Mouse (Mus musculus) hindbrain, embryonic 10.5 days (tissue): ENCODE measurements at regions not wholly inside any gene's neighbourhood (a gene's known extent, or its start where the extent isn't known, plus 50 kb on each side); places are given as distances from the start of the nearest gene placed in this dataset.

ENCODE experiments used
- DNase-seq: peaks from one replicate; pipeline ENCODE4 v3.0.0-alpha.2; 2017; ENCODE audit warnings: low spot score
- H3K27ac ChIP-seq: fragments of 300-500 bp; sonication (generic); 2 replicates; pipeline ENCODE4 v1.5.1; 2016; ENCODE audit warnings: mild to moderate bottlenecking, moderate library complexity
- H3K27me3 ChIP-seq: fragments of 300-500 bp; sonication (generic); 2 replicates; pipeline ENCODE4 v1.6.1; 2016; ENCODE audit warnings: mild to moderate bottlenecking; ENCODE audit not compliant: poor library complexity, insufficient read depth, severe bottlenecking
- H3K36me3 ChIP-seq: fragments of 300-500 bp; sonication (generic); 2 replicates; pipeline ENCODE4 v1.6.1; 2016; ENCODE audit warnings: mild to moderate bottlenecking, moderate library complexity
- H3K4me1 ChIP-seq: fragments of 300-500 bp; sonication (generic); replicated peaks from 2 replicates; pipeline ENCODE4 v1.6.1; 2016; ENCODE audit warnings: mild to moderate bottlenecking
- H3K4me3 ChIP-seq: fragments of 300-500 bp; sonication (generic); 2 replicates; pipeline ENCODE4 v1.5.1; 2016; ENCODE audit warnings: mild to moderate bottlenecking, moderate library complexity
- H3K9me3 ChIP-seq: fragments of 300-500 bp; sonication (generic); 2 replicates; pipeline ENCODE4 v1.6.1; 2016; ENCODE audit warnings: mild to moderate bottlenecking, moderate library complexity
- WGBS: fragments of 180-500 bp; shearing (Covaris S2); methylation state at CpG from one replicate; pipeline ENCODE4 v1.1.7; 2016; 5-methylcytosine and 5-hydroxymethylcytosine counted together

- WGBS: 81% methylated on average over 4 of the region's 4 CpGs
- DNase-seq: no peak
- Histone ChIP-seq H3K4me3 (no peak overlapping the region), H3K4me1 (peaks cover 6% of the 10 kb centered on the region; the same call in 1 of the 2 replicates), H3K27ac (no peak overlapping the region), H3K27me3 (no peaks in the 10 kb centered on the region), H3K36me3 (no peaks in the 10 kb centered on the region), H3K9me3 (no peaks in the 10 kb centered on the region)
These were observed 135.9 kb downstream of the Gm4791 start for GRCm38 (mm10) chr9:47134479-47134878.

- no peaks in the 10 kb centered on the region for H3K9me3 ChIP-seq
- DNase-seq: no peak
- peaks cover 6% of the 10 kb centered on the region; the same call in 1 of the 2 replicates for H3K4me1 ChIP-seq
- H3K36me3 ChIP-seq: no peaks in the 10 kb centered on the region
- H3K27me3 ChIP-seq: no peaks in the 10 kb centered on the region
- WGBS: 96% methylated on average over 5 of the region's 5 CpGs
- H3K4me3 ChIP-seq: no peak overlapping the region
- H3K27ac ChIP-seq: no peak overlapping the region
These were observed 138.1 kb downstream of the Gm4791 start for GRCm38 (mm10) chr9:47136641-47137040.

GRCm38 (mm10) chr9:47153471-47153870 lies 154.9 kb downstream of the Gm4791 start:
- Histone ChIP-seq H3K4me1 (no peaks in the 10 kb centered on the region; the same call in 1 of the 2 replicates), H3K4me3 (no peak overlapping the region), H3K9me3 (no peaks in the 10 kb centered on the region), H3K27ac (no peak overlapping the region), H3K27me3 (no peaks in the 10 kb centered on the region), H3K36me3 (no peaks in the 10 kb centered on the region)
- DNase-seq: no peak
- 93% methylated on average over 7 of the region's 7 CpGs for WGBS

- H3K4me3 ChIP-seq: no peak overlapping the region
- H3K4me1 ChIP-seq: peaks cover 23% of the 10 kb centered on the region
- no peaks in the 10 kb centered on the region for H3K9me3 ChIP-seq
- H3K27ac ChIP-seq: no peak overlapping the region
- DNase-seq: no peak
- H3K27me3 ChIP-seq: no peaks in the 10 kb centered on the region
- H3K36me3 ChIP-seq: no peaks in the 10 kb centered on the region
- WGBS: 55% methylated on average over 8 of the region's 8 CpGs
These were observed 167.1 kb downstream of the Gm4791 start for GRCm38 (mm10) chr9:47165480-47166131.

- Histone ChIP-seq H3K27me3 (no peaks in the 10 kb centered on the region), H3K9me3 (no peaks in the 10 kb centered on the region), H3K4me3 (no peak overlapping the region), H3K36me3 (no peaks in the 10 kb centered on the region), H3K27ac (no peak overlapping the region), H3K4me1 (peaks cover 23% of the 10 kb centered on the region)
- DNase-seq: peak; percentile 4
- WGBS: 79% methylated on average over 20 of the region's 20 CpGs
These were observed 169.2 kb downstream of the Gm4791 start for GRCm38 (mm10) chr9:47167681-47168240.

GRCm38 (mm10) chr9:47176044-47176443 lies 177.5 kb downstream of the Gm4791 start:
- no peak overlapping the region for H3K27ac ChIP-seq
- no peak for DNase-seq
- no peaks in the 10 kb centered on the region for H3K9me3 ChIP-seq
- no peaks in the 10 kb centered on the region for H3K36me3 ChIP-seq
- H3K4me1 ChIP-seq: no peaks in the 10 kb centered on the region
- H3K27me3 ChIP-seq: no peaks in the 10 kb centered on the region
- H3K4me3 ChIP-seq: no peak overlapping the region
- WGBS: 91% methylated on average over 4 of the region's 4 CpGs

GRCm38 (mm10) chr9:47218101-47218500 lies 219.6 kb downstream of the Gm4791 start:
- 83% methylated on average over 3 of the region's 3 CpGs for WGBS
- no peak for DNase-seq
- no peaks in the 10 kb centered on the region for H3K4me1 ChIP-seq
- H3K36me3 ChIP-seq: no peaks in the 10 kb centered on the region
- H3K27ac ChIP-seq: no peak overlapping the region
- H3K9me3 ChIP-seq: no peaks in the 10 kb centered on the region
- H3K4me3 ChIP-seq: no peak overlapping the region
- no peaks in the 10 kb centered on the region for H3K27me3 ChIP-seq

GRCm38 (mm10) chr9:47223536-47223935 lies 225.0 kb downstream of the Gm4791 start:
- Histone ChIP-seq H3K9me3 (no peaks in the 10 kb centered on the region), H3K27me3 (no peaks in the 10 kb centered on the region), H3K36me3 (no peaks in the 10 kb centered on the region), H3K27ac (no peak overlapping the region), H3K4me1 (0 out of 2 replicates have a peak, but pooled peaks cover 4% of the 10 kb centered on the region), H3K4me3 (no peak overlapping the region)
- no peak for DNase-seq
- 83% methylated on average over 2 of the region's 2 CpGs for WGBS

- no peaks in the 10 kb centered on the region for H3K9me3 ChIP-seq
- H3K27me3 ChIP-seq: no peaks in the 10 kb centered on the region
- no peak overlapping the region for H3K27ac ChIP-seq
- H3K4me3 ChIP-seq: no peak overlapping the region
- H3K4me1 ChIP-seq: 0 out of 2 replicates have a peak, but pooled peaks cover 4% of the 10 kb centered on the region
- no peaks in the 10 kb centered on the region for H3K36me3 ChIP-seq
- 98% methylated on average over 1 of the region's 1 CpGs for WGBS
- DNase-seq: no peak
These were observed 225.7 kb downstream of the Gm4791 start for GRCm38 (mm10) chr9:47224249-47224648.

GRCm38 (mm10) chr9:47226476-47227271 lies 228.1 kb downstream of the Gm4791 start:
- H3K9me3 ChIP-seq: no peaks in the 10 kb centered on the region
- H3K27me3 ChIP-seq: no peaks in the 10 kb centered on the region
- H3K27ac ChIP-seq: no peak overlapping the region
- 93% methylated on average over 16 of the region's 16 CpGs for WGBS
- no peaks in the 10 kb centered on the region for H3K36me3 ChIP-seq
- 0 out of 2 replicates have a peak, but pooled peaks cover 4% of the 10 kb centered on the region for H3K4me1 ChIP-seq
- DNase-seq: no peak
- no peak overlapping the region for H3K4me3 ChIP-seq

- H3K27ac ChIP-seq: no peak overlapping the region
- no peak for DNase-seq
- no peak overlapping the region for H3K4me3 ChIP-seq
- H3K9me3 ChIP-seq: no peaks in the 10 kb centered on the region
- H3K36me3 ChIP-seq: no peaks in the 10 kb centered on the region
- 89% methylated on average over 8 of the region's 8 CpGs for WGBS
- 0 out of 2 replicates have a peak, but pooled peaks cover 4% of the 10 kb centered on the region for H3K4me1 ChIP-seq
- H3K27me3 ChIP-seq: no peaks in the 10 kb centered on the region
These were observed 228.8 kb downstream of the Gm4791 start for GRCm38 (mm10) chr9:47227298-47227697.

GRCm38 (mm10) chr9:47228736-47229135 lies 230.2 kb downstream of the Gm4791 start:
- DNase-seq: no peak
- Histone ChIP-seq H3K27ac (no peak overlapping the region), H3K4me1 (no peaks in the 10 kb centered on the region), H3K4me3 (no peak overlapping the region), H3K36me3 (no peaks in the 10 kb centered on the region), H3K9me3 (no peaks in the 10 kb centered on the region), H3K27me3 (no peaks in the 10 kb centered on the region)
- WGBS: 86% methylated on average over 5 of the region's 5 CpGs

GRCm38 (mm10) chr9:47229296-47229695 lies 230.8 kb downstream of the Gm4791 start:
- Histone ChIP-seq H3K27me3 (no peaks in the 10 kb centered on the region), H3K4me1 (no peaks in the 10 kb centered on the region), H3K4me3 (no peak overlapping the region), H3K9me3 (no peaks in the 10 kb centered on the region), H3K27ac (no peak overlapping the region), H3K36me3 (no peaks in the 10 kb centered on the region)
- DNase-seq: no peak
- WGBS: 93% methylated on average over 6 of the region's 6 CpGs
